Mouse (Mus musculus) spleen, adult 18-20 months (tissue): ENCODE data around the gene Aurkb.
"Not testable (repeated sequence)": the region's sequence is repeated elsewhere in the genome, so short reads cannot be mapped to it uniquely, and the experiment has no call there.

Experiments
- DNase-seq, 2 experiments: peaks; one replicate each; pipeline ENCODE4 v3.0.0; 2022; ENCODE audit warnings: mixed read lengths in 2 of 2

Gene Aurkb

DNA sequence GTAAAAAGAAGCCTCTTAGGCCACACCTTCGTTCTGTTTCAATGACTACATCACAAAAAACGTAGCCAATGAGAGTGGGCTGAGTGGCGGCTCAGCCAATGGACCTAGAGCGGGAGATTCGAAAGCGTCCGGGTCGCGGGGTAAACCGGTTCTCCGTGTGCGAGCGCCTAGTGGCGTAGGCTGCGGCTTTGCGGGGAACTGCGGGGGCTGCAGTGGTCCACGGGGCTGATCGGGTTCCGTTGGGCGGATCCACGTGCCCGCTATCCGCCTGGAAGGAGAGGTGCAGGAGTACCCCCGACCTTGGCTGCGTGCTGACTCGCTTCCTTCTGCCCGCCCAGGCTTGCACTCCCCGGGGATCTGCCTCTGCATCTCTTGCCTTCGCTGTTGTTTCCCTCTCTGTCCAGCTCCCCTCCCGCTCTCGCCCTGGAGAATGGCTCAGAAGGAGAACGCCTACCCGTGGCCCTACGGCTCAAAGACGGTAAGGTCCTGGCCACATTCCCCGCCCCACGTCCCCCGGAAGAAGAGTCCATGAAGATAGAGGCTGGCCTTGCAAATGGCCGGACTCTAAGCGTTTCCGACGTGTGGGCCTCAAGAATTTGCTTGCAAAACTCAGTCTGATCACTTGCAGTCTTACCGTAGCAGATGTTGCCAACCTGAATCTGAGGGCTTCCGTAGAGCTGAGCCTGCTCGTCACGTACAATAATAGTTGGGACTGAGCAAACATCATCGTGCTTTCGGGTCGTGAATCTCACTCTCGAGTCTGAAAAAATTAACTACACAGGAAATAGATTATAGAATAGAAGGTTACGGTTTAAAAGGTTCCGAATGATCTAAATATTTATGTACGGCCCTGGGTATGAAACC is at the start of gene Aurkb:
Aurkb (plus strand) TSS at position 117 of the 864 bp plus-strand sequence.
- peak; percentile 66 to 74 for DNase-seq

DNA sequence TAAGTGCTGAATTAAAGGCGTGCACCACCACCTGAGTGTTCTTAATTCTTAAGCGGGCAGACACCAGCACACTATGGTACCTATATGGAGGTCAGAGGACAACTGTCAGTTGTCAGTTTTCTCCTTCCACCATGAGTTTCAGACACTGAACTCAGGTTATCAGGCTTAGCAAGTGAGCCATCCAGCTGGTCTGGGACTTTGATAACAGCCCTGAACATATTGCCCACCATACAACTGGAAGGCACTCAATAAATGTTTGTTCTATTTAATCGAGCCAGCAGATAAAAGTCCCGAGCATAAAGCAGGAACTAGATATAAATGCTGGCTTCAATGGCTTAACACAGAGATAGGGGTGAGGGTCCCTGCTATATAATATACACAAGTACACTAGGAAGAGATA is 48.4 kb upstream of the Aurkb start:
- DNase-seq, result no peak

DNA sequence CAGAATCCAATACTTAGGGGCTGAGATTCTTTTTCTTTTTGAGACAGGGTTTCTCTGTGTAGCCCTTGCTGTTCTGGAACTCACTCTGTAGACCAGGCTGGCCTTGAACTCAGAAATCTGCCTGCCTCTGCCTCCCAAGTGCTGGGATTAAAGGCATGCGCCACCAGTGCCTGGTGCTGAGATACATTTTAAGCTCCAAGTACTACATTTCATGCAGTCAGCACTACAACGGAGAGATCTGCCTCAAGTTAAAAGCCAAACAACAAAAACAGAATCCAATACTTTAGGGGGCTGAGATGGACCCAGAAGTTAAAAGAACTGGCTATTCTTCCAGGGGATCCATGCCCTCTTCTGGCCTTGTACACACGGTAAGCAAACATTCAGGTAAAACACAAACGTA is 42.7 kb upstream of the Aurkb start:
- DNase-seq, result not testable (repeated sequence)

DNA sequence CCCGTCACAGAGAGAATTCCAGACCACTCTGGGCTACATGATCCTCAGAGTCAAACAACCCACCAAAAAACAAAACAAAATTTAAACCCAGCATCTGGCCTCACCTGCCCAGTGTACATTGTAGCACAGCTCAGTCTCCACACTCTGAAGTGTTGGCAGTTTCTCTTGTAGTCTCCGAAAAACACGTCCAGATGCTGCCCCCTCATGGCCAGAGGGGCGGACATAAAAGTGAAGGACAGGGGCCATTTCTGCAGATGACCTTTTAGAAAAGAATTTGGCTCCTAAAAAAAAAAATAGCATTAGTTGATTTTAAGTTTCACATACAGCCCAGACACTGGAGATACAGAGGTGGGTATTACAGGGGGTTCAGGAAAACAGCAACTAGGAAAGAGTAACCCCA is 41.9 kb upstream of the Aurkb start:
- DNase-seq, result no peak

DNA sequence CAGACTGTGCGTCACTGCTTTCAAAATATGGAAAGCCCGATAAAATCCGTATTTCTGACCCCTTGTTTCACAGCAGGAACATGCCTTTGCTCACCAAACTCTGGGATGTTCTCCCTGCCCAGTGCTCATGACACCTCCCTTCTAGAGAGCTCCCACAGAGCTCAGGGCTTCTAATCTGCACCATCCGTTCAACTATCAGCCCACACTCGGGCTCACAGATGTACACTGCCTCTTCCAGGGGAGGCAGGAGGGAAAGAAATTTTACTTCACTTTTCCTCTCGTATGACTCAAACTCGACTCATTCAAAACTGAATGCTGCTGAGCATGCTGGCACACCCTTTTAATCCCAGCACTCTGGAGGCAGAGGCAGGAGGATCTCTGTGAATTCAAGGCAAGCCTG is 40.3 kb upstream of the Aurkb start:
- DNase-seq, result no peak

DNA sequence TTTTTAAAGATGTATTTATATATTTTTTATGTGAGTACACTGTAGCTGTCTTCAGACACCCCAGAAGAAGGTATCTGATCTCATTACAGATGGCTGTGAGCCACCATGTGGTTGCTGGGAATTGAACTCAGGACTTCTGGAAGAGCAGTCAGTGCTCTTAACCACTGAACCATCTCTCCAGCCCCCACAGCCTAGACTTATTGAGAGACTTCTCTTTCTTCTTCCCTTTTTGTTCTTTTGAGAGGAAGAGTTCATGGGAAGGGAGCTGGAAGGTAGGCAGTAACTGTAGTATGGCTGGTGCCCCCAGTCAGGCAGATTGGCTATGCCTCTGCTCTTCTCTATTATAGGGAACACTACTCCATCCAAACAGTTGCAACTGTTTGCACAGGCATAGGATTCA is 38.9 kb upstream of the Aurkb start:
- not testable (repeated sequence) for DNase-seq

DNA sequence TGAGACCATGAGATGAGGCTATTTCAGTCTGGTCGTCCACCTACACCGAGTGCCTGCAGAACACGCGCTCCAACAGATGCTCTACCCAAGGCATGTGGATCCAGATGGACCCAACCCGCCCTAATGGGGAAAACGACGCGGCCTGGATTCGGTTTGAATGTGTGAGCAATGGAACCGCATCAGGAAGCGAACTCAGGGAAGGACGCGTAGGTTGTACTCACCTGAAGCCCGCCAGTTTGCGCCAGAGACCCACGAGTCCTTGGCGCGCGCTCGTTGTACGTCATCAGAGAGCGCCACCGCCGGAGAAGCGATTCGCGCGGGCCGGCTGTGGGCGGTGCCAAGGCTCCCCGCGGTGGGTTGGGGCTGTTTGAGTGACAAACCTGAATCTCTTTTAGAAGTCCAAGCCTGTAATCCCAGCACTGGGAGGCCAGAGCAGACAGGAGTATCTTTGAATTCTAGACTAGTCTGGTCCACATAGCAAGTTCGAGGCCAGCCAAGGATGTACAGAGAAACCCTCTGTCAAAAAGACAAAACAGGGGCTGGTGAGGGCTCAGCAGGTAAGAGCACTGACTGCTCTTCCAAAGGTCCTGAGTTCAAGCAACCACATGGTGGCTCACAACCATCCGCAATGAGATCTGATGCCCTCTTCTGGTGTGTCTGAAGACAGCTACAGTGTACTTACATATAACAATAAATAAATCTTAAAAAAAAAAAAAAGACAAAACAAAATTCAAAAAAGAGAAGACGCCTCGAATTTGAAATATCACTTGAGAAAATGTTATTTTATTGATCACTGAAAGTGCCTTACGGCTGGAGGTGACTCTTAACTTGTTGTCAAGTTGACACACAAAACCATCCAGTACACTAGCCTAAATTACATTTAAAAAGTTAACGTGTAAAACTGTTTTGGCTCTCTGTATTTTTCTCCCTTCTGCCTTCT is 37.0 kb upstream of the Aurkb start, which contains the start of gene Pfas:
Pfas (minus strand) TSS at position 279 of the 940 bp plus-strand sequence.
- DNase-seq, result peak; percentile 82 to 92

DNA sequence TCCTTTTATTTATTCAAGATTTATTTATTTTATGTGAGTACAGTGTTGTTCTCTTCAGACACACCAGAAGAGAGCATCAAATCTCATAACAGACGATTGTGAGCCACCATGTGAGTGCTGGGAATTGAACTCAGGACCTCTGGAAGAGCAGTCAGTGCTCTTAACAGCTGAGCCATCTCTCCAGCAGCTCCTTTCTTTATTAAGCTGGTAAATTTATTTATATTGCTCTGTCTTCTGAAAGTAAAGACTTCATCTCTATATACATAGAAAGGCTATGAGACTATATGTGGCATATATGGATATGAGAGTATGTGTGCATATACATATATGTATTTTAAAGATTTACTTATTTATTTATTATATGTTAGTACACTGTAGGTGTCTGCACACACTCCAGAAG is 35.9 kb upstream of the Aurkb start:
- DNase-seq, result no peak

DNA sequence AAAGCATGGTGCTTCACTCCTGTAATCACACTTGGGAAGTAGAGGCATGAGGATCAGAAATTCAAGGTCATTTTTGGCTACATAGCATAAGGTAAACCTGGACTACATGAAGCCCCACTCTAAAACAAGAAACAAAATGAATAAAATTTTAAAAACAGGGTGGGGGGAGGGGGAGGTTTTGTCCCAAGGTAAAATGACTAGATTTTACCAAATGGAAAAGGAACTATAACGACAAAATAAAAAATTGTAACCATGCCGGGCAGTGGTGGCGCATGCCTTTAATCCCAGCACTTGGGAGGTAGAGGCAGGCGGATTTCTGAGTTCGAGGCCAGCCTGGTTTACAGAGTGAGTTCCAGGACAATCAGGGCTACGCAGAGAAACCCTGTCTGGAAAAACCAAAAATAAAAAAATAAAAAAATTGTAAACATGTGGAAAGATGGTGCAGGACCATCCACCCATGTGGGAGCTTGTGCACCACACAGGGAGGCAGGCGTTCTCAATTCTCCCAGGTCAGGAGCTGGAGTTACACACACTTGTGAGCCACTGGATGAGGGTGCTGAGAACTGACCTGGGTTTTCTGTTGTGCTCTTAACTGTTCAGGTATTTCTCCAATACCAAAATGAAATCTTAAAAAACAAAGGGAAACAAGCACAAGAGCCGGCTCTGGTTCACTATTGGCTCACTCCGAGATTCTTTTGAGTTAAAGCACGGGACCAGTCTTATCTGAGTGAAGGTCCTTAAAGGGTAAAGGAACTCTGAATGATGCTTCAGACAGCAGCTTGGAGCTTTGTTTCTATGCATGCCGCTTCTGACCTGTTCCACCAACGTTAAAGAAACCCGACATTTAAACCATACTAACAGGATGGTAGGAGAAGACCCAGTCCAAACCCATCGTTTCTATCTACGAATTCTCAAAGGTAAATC is 34.8 kb upstream of the Aurkb start:
- DNase-seq, result no peak

DNA sequence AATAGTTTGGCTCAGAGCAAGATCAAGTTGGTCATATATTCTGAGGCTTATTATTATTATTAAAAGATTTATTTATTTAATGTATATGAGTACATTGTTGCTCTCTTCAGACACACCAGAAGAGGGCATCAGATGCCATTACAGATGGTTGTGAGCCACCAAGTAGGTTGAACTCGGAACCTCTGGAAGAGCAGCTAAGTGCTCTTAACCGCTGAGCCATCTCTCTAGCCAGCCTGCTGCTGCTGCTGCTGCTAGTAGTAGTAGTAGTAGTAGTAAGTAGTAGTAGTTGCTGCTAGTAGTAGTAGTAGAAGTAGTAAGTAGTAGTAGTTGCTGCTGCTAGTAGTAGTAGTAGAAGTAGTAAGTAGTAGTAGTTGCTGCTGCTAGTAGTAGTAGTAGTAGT is 34.0 kb upstream of the Aurkb start:
- not testable (repeated sequence) for DNase-seq

DNA sequence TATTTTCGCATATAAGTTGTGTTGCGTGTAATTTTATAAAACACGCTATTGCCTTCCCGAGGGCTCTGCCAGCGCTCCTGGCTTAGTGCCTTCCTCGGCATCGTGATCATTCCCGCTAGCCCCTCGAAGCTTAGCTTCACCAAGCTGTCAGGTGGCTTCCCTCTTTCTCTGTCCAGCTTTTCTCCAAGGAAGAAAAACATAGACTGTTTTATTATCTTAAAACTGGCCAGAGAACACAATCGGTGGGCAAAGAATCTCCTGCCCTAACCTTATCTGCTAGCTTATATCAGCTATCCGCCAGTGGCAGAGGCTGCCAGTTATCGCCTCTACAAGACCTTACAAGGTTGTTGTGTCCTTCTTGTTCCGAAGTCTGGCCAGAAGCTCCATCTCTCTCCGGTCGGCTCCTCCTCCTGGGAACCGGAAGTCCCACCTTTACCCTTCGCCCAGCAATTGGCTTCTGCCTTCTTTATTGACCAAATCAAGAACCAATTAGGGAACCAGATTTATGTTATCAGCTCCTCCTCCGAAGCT is 33.3 kb upstream of the Aurkb start:
- peak; percentile 72 to 76 for DNase-seq

DNA sequence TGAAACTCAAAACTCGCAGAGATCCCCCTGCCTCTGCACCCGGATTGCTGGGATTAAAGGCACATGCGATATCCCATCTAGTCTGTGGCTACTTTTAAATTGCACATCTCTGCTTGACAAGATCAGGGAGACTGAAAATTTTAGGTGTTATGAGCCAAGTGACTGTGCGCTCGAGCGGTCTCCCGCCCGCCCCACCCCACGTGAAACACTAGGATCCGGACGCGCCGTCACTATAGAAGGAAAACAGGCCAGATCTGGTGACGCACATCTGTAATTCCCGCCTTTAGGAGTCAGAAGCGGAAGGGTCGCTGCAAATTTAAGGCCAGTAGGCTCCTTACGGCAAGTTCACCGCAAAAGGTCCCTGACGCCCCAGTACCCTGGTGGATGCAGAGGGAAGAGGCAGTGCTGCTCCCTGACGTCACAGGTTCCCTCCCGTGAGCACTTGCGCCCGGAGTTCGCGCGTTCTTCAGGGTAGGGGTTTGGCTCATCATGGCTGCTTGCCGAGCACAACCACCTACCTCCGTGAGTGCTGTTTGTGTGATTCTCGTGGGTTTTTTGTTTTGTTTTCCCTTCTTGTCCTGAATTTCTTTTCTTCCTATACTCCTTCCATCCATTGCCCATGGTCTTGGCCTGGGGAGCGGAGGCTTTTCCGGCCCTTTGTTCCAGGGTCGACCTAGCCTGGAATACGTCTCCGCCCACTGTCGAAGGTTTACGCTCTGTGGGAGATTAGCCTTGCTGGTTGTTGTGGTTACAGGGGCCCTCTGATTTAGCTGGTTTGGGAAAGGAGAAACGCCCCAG is 29.6 kb upstream of the Aurkb start, which contains the start of gene Ctc1:
Ctc1 (plus strand) TSS at position 268 of the 798 bp plus-strand sequence.
- peak; percentile 79 to 86 for DNase-seq

DNA sequence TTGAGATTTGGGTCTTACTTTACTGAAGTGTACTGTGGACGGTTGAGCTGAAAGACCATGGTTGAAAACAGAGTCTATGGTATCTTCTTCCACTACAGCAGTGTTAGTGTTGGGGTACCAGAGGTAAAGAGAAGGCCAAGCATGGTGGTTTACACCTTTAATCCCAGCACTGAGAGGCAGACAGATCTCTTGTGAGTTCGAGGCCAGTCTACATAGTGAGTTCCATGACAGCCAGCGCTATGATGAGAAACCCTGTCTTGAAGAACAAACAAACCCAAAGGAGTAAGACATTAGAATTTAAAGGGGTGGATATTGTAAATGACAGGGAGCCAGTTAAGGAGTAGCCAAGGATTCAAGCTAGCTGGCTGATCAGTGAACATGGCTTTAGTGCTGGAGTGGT is 28.7 kb upstream of the Aurkb start:
- no peak for DNase-seq

DNA sequence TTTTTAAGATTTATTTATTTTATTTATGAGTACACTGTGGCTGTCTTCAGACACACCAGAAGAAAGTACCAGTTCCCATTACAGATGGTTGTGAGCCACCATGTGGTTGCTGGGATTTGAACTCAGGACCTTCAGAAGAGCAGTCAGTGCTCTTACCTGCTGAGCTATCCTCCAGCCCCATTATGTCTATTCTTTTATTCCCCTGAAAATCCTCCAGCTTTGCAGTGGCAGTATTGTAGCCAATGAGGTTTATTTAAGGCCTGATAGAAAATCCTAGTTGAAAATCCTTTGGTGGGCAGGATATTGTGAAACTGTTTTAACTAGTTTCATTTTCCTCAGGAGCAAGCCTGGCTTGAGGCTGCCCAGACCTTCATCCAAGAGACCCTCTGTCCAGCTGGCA is 24.8 kb upstream of the Aurkb start:
- no peak for DNase-seq

DNA sequence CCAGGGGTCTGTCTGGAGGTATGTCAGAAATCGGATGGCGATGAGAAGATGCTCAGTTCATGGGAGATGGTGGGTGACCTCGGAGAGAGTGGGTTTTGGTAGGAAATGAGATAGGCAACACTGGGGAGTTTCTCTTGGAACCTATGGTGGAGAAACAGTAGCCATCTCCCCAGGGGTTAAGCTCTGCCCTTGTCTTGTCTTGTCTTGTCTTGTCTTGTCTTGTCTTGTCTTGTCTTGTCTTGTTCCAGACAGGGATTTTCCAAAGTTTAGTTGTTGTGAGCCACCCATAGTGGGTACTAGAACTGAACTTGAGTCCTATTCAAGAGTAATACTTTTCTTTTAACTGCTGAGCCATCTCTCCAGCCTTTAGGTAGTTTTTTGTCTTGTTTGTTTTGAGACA is 18.9 kb upstream of the Aurkb start:
- DNase-seq, result no peak

DNA sequence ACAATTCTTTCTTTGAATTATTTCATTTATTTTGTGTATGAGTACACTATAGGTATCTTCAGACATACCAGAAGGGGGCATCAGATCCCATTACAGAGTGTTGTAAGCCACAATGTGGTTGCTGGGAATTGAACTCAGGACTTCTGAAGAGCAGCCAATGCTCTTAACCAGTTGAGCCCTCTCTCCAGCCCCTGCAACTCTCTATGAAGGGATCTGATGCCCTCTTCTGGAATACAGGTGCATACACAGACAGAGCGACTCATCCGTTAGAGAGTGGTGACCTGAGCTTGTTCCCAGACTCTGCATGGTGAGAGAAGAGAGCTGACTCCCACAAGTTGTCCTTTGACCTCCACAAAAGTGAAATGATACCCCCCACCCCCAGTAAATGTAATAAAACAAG is 16.6 kb upstream of the Aurkb start:
- DNase-seq, result no peak

DNA sequence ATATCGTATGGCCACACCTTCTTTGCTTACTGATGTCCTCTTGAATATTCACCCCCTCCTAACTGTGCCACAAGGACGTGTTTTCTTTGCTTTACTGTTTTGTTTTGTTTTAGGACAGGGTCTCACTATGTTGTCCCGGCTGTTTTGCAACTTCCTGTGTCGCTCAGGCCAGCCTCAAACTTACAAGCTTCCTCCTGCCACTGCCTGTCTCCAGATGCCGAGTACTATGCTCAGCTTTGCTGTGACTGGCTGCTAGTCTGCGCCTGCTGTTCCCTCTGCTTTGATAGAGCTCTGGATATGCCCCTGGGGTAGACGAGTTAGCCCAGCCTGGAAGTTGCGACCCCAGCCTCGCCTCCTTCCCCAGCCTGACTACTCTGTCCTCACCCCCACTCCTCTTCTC is 11.9 kb upstream of the Aurkb start:
- DNase-seq, result no peak

DNA sequence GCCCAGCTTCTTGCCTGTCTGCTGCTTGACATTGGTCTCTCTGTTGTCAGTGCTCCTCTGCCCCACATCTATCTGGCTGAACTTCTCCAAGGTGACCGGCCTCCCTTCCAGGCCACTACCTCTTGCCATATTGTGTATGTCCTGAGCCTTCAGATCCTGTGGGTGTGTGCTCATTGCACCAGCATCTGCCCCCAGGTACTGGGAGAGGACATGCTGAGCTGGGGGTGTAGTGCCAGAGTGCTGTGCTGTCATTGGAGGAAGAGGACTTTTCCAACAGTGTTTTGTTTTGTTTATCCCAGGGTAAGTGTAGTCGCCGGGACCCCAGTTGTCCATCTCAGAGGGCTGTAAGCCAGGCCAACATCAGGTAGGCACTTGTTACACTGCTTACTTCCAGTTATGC is 10.9 kb upstream of the Aurkb start:
- DNase-seq, result no peak

DNA sequence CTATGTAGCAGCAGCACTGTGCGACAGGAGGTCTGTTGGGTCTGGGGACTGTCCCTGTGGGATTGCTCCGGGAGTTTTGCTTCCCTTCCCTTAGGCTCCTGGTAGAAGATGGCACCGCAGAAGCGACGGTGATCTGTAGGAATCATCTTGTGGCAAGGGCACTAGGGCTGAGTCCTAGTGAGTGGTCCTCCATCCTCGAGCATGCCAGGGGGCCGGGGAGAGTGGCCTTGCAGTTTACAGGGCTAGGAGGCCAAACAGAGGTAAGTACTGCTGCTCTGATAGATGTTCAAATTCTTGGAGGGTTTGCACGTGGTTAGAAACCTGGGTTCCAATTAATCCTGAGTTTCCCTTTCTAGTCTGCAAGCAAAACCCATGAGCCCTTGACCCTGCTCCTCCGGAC is 10.0 kb upstream of the Aurkb start:
- no peak for DNase-seq

DNA sequence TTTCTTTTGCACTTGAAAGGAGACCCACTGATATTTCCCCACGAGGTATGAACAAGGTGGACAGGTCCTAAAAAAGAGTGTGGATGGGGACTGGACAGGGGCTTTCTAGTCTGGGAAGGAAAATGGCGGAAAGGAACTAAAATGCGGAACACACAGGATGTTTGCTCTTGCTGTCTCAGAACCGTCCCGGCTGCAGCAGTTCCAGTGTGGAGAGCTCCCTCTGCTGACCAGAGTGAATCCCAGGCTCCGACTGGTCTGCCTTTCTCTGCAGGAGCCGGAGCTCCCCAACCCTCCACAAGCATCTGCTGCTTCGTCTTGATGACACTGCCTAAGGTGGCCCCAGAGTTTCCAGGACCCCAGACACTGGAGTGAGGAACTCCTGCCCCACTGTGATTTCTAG is 9.6 kb upstream of the Aurkb start:
- peak; percentile 68 to 72 for DNase-seq
